Mouse (Mus musculus) right cerebral cortex, postnatal 14 days (tissue): ENCODE results near the gene Ccnb1ip1.
A peak's percentile ranks its signal among the peaks of the same experiment; 100 is the strongest.
"Not testable (repeated sequence)": the region's sequence is repeated elsewhere in the genome, so short reads cannot be mapped to it uniquely, and the experiment has no call there.

ENCODE experiments used
- DNase-seq: peaks from one replicate; pipeline ENCODE4 v3.0.0; 2022

The Ccnb1ip1 gene

GRCm38 (mm10) chr14:50807487-50808072, at the start of gene Ccnb1ip1, which contains the start of gene Parp2:
Ccnb1ip1 (minus strand) TSS chr14:50807732.
Parp2 (plus strand) TSS chr14:50807841.
- DNase-seq: peak; percentile 92

GRCm38 (mm10) chr14:50855788-50856187, 48.3 kb upstream of the Ccnb1ip1 start:
- DNase-seq: no peak

GRCm38 (mm10) chr14:50837236-50837635, 29.7 kb upstream of the Ccnb1ip1 start:
- DNase-seq: no peak

GRCm38 (mm10) chr14:50834435-50834834, 26.9 kb upstream of the Ccnb1ip1 start:
- no peak for DNase-seq

- no peak for DNase-seq
These were observed 26.4 kb upstream of the Ccnb1ip1 start for GRCm38 (mm10) chr14:50833964-50834363.

GRCm38 (mm10) chr14:50829878-50830277, 22.3 kb upstream of the Ccnb1ip1 start:
- no peak for DNase-seq

GRCm38 (mm10) chr14:50826579-50826978, 19.0 kb upstream of the Ccnb1ip1 start:
- DNase-seq: no peak

GRCm38 (mm10) chr14:50824219-50824618, 16.7 kb upstream of the Ccnb1ip1 start:
- DNase-seq: no peak

GRCm38 (mm10) chr14:50823240-50823639, 15.7 kb upstream of the Ccnb1ip1 start:
- no peak for DNase-seq

- DNase-seq: no peak
These were observed 5.5 kb upstream of the Ccnb1ip1 start for GRCm38 (mm10) chr14:50813060-50813459.

GRCm38 (mm10) chr14:50806469-50806868, 1.1 kb downstream of the Ccnb1ip1 start:
- DNase-seq: not testable (repeated sequence)

GRCm38 (mm10) chr14:50804683-50805082, 2.8 kb downstream of the Ccnb1ip1 start:
- DNase-seq: no peak

GRCm38 (mm10) chr14:50802843-50803562, 4.5 kb downstream of the Ccnb1ip1 start:
- no peak for DNase-seq

GRCm38 (mm10) chr14:50802441-50802840, 5.1 kb downstream of the Ccnb1ip1 start:
- no peak for DNase-seq

GRCm38 (mm10) chr14:50799502-50800259, 7.9 kb downstream of the Ccnb1ip1 start:
- DNase-seq: no peak

GRCm38 (mm10) chr14:50798512-50798911, 9.0 kb downstream of the Ccnb1ip1 start:
- DNase-seq: no peak

GRCm38 (mm10) chr14:50796464-50796863, 11.1 kb downstream of the Ccnb1ip1 start:
- no peak for DNase-seq

- no peak for DNase-seq
These were observed 11.6 kb downstream of the Ccnb1ip1 start for GRCm38 (mm10) chr14:50795965-50796364.

GRCm38 (mm10) chr14:50795261-50795935, 12.1 kb downstream of the Ccnb1ip1 start:
- no peak for DNase-seq

GRCm38 (mm10) chr14:50788157-50788556, 19.4 kb downstream of the Ccnb1ip1 start:
- no peak for DNase-seq

- peak; percentile 88 for DNase-seq
These were observed 22.3 kb downstream of the Ccnb1ip1 start, which contains the start of gene Ttc5 for GRCm38 (mm10) chr14:50785251-50785637. Ttc5 (minus strand) TSS chr14:50785519.

GRCm38 (mm10) chr14:50784391-50785250, 22.9 kb downstream of the Ccnb1ip1 start:
- DNase-seq: no peak
